In genomic region chr12:40445206-40445605, GRCm38 (mm10) we compare ENCODE assay signal across 8 mouse cellular contexts. TPM values are rescaled to one million over a fixed set of nuclear protein-coding genes. Genes with fewer than 3 reads are reported as not detected.
A peak's percentile ranks its signal among the peaks of the same experiment; 100 is the strongest.
DNase-seq lines count a peak whose midpoint lies in the region; ATAC-seq lines count a peak whose summit lies in the region.

No protein-coding gene starts in this region.

- peak; percentile 5; the same call in 1 of the 2 replicates for ATAC-seq in cerebellum, adult (ENCODE audit: insufficient number of reproducible peaks, low FRiP score, low TSS enrichment)
- ATAC-seq in intestine, embryonic 16.5 days = peak; percentile 62

- DNase-seq in cerebellum, adult 18-20 months = no peak
- peak; percentile 57 for DNase-seq in ES-CJ7 (ENCODE audit: low read depth, low spot score)
- DNase-seq in midbrain, embryonic 10.5 days (ENCODE audit: low spot score) = no peak
- no peak for DNase-seq in ovary, postnatal 10 days (ENCODE audit: low spot score)
- DNase-seq in left cerebral cortex, adult 18-20 months (ENCODE audit: low spot score in 2 of 2) = no peak

- H3K27ac ChIP-seq in intestine, embryonic 16.5 days (ENCODE audit: low read length) = no peak overlapping the region
- H3K27ac ChIP-seq in midbrain, embryonic 10.5 days (replicated peaks) = peak overlapping the region; percentile 93

- WGBS in intestine, embryonic 16.5 days = under 1% methylated on average over 16 of the region's 16 CpGs
- WGBS in midbrain, embryonic 10.5 days = 2% methylated on average over 16 of the region's 16 CpGs

- peak overlapping the region; percentile 80 for H3K4me3 ChIP-seq in erythroblast, embryonic 14.5 days (replicated peaks)
- H3K4me3 ChIP-seq in intestine, embryonic 16.5 days (ENCODE audit: low read length) = peak overlapping the region; percentile 83
- peak overlapping the region; percentile 89 for H3K4me3 ChIP-seq in midbrain, embryonic 10.5 days

- H3K9me3 ChIP-seq in erythroblast, embryonic 14.5 days (ENCODE audit: control insufficient read depth, low read length) = peaks cover 6% of the 10 kb centered on the region; the same call in 1 of the 2 replicates
- H3K9me3 ChIP-seq in intestine, embryonic 16.5 days (ENCODE audit: control insufficient read depth, low read length) = no peaks in the 10 kb centered on the region
- H3K9me3 ChIP-seq in midbrain, embryonic 10.5 days (replicated peaks) = no peaks in the 10 kb centered on the region

- H3K9ac ChIP-seq in intestine, embryonic 16.5 days (ENCODE audit: low read depth, low read length) = peak overlapping the region; percentile 75

- peak overlapping the region; percentile 90 for H3K4me2 ChIP-seq in intestine, embryonic 16.5 days (ENCODE audit: low read depth, low read length)

- peaks cover 21% of the 10 kb centered on the region for H3K4me1 ChIP-seq in erythroblast, embryonic 14.5 days (ENCODE audit: control insufficient read depth)
- H3K4me1 ChIP-seq in intestine, embryonic 16.5 days (ENCODE audit: control insufficient read depth, insufficient read depth, low read length) = peaks cover 18% of the 10 kb centered on the region
- peaks cover 37% of the 10 kb centered on the region for H3K4me1 ChIP-seq in midbrain, embryonic 10.5 days

- H3K27me3 ChIP-seq in erythroblast, embryonic 14.5 days (ENCODE audit: control insufficient read depth) = peaks cover 51% of the 10 kb centered on the region
- H3K27me3 ChIP-seq in intestine, embryonic 16.5 days (replicated peaks; ENCODE audit: control insufficient read depth, insufficient read depth, low read length) = no peaks in the 10 kb centered on the region
- 0 out of 2 replicates have a peak, but pooled peaks cover 7% of the 10 kb centered on the region for H3K27me3 ChIP-seq in midbrain, embryonic 10.5 days (ENCODE audit: low read depth, poor library complexity, severe bottlenecking)

- no peaks in the 10 kb centered on the region for H3K36me3 ChIP-seq in erythroblast, embryonic 14.5 days (ENCODE audit: control insufficient read depth)
- H3K36me3 ChIP-seq in intestine, embryonic 16.5 days (ENCODE audit: control insufficient read depth, insufficient read depth, low read length) = no peaks in the 10 kb centered on the region
- H3K36me3 ChIP-seq in midbrain, embryonic 10.5 days = no peaks in the 10 kb centered on the region

RNA-seq across cellular contexts. Expression of gene Zfp277, which starts 0.5 kb away (rescaled TPM):
- polyA plus RNA-seq in erythroblast, embryonic 14.5 days (2012) = 0.03 and 0.08 TPM in 2 replicates
- 27.7 and 29.3 TPM in 2 replicates for polyA plus RNA-seq in intestine, embryonic 16.5 days (2015; fragmentation: Nextera tagmentation; extraction: Ambion mirVana)
- polyA plus RNA-seq in midbrain, embryonic 10.5 days (2016; fragmentation: Nextera tagmentation; extraction: Ambion mirVana) = 38.3 and 39.6 TPM in 2 replicates
- 10 to 100 TPM; 19.2 to 19.7 TPM for total RNA-seq in left cerebral cortex, adult 18-20 months (2021)

RNA-seq across cellular contexts. Expression of gene Dock4, which starts 0.5 kb away (rescaled TPM):
- polyA plus RNA-seq in erythroblast, embryonic 14.5 days (2012) = 0.04 and 0.05 TPM in 2 replicates
- 3.4 and 4.2 TPM in 2 replicates for polyA plus RNA-seq in intestine, embryonic 16.5 days (2015; fragmentation: Nextera tagmentation; extraction: Ambion mirVana)
- 14.0 and 16.8 TPM in 2 replicates for polyA plus RNA-seq in midbrain, embryonic 10.5 days (2016; fragmentation: Nextera tagmentation; extraction: Ambion mirVana)
- 10 to 100 TPM; 83.8 to 86.5 TPM for total RNA-seq in left cerebral cortex, adult 18-20 months (2021)

Comparison
In these comparisons a context has a peak if more than half of its experiments do, and no peak if none do; other contexts are left out.
1. RNA of gene Zfp277, which starts 0.5 kb away (polyA plus RNA-seq): 38.3 to 39.6 TPM in midbrain, embryonic 10.5 days and 27.7 to 29.3 TPM in intestine, embryonic 16.5 days; 0.03 to 0.08 TPM in erythroblast, embryonic 14.5 days; every median in the first group is over 10 times any median in the second.
2. Peak in every context shown above with its lines, with median percentiles within 50 percentile points of each other: H3K4me3 ChIP-seq.